Mouse (Mus musculus) midbrain, embryonic 10.5 days (tissue): ENCODE measurements at regions not wholly inside any gene's neighbourhood (a gene's known extent, or its start where the extent isn't known, plus 50 kb on each side); places are given as distances from the start of the nearest gene placed in this dataset.

Experiments used
- DNase-seq: peaks from one replicate; pipeline ENCODE4 v3.0.0-alpha.2; 2017; ENCODE audit warnings: low spot score
- H3K27ac ChIP-seq: fragments of 300-500 bp; sonication (generic); replicated peaks from 2 replicates; pipeline ENCODE4 v1.5.1; 2016; ENCODE audit warnings: mild to moderate bottlenecking
- H3K27me3 ChIP-seq: fragments of 300-500 bp; sonication (generic); 2 replicates; pipeline ENCODE4 v1.6.1; 2016; ENCODE audit warnings: low read depth, mild to moderate bottlenecking; ENCODE audit not compliant: poor library complexity, severe bottlenecking
- H3K36me3 ChIP-seq: fragments of 300-500 bp; sonication (generic); 2 replicates; pipeline ENCODE4 v1.6.1; 2016; ENCODE audit warnings: mild to moderate bottlenecking, moderate library complexity
- H3K4me1 ChIP-seq: fragments of 300-500 bp; sonication (generic); 2 replicates; pipeline ENCODE4 v1.6.1; 2016
- H3K4me3 ChIP-seq: fragments of 300-500 bp; sonication (generic); 2 replicates; pipeline ENCODE4 v1.5.1; 2016; ENCODE audit warnings: mild to moderate bottlenecking, moderate library complexity
- H3K9me3 ChIP-seq: fragments of 300-500 bp; sonication (generic); replicated peaks from 2 replicates; pipeline ENCODE4 v1.6.1; 2016; ENCODE audit warnings: mild to moderate bottlenecking
- WGBS: fragments of 180-500 bp; shearing (Covaris S2); methylation state at CpG from one replicate; pipeline ENCODE4 v1.1.7; 2016; 5-methylcytosine and 5-hydroxymethylcytosine counted together

DNA sequence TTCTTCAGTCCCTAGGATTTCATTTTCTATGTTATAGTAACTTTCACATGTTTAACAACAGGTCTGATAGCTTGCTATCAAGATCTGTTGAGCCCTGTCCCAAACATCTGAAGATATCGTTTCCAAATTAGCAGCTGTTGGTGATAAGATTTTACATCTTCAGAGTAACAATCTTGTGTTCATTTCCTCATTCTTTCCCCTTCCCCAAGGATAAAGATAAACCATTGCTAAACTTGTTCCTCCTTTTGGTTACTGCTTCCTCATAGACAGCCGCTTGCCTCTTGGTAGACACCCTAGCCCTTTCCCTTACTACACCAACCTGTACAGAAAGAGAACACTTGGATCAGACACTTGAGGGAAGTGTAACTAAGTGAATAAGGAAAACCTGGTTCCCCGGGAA lies 58.6 kb downstream of the Kcnrg start:
- Histone ChIP-seq H3K27me3 (no peaks in the 10 kb centered on the region), H3K4me1 (no peaks in the 10 kb centered on the region), H3K36me3 (no peaks in the 10 kb centered on the region), H3K27ac (no peak overlapping the region), H3K9me3 (no peaks in the 10 kb centered on the region), H3K4me3 (no peak overlapping the region)
- WGBS: 84% methylated on average over 3 of the region's 3 CpGs
- no peak for DNase-seq

DNA sequence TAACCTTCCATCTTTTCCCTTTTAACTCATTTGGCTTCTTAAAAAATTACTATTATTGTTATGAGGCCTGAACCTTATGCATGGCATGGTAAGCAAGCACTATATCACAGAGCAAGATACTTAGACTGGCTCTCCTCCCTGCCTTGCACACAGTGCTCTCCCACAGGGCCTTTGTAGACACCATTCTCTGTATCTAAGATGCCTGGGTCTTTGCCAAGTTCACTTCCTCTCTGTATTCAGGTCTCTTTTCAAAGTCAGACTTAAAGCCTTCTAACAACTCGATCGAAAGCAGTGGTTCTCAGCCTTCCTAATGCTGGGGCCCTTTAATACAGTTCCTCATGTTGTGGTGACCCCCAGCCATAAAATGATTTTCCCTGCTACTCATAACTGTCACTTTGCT lies 65.9 kb downstream of the Kcnrg start:
- DNase-seq: no peak
- WGBS: 89% methylated on average over 2 of the region's 2 CpGs
- H3K27me3 ChIP-seq: no peaks in the 10 kb centered on the region
- no peaks in the 10 kb centered on the region for H3K4me1 ChIP-seq
- H3K27ac ChIP-seq: no peak overlapping the region
- peaks cover 5% of the 10 kb centered on the region; the same call in 1 of the 2 replicates for H3K36me3 ChIP-seq
- H3K9me3 ChIP-seq: no peaks in the 10 kb centered on the region
- H3K4me3 ChIP-seq: no peak overlapping the region

DNA sequence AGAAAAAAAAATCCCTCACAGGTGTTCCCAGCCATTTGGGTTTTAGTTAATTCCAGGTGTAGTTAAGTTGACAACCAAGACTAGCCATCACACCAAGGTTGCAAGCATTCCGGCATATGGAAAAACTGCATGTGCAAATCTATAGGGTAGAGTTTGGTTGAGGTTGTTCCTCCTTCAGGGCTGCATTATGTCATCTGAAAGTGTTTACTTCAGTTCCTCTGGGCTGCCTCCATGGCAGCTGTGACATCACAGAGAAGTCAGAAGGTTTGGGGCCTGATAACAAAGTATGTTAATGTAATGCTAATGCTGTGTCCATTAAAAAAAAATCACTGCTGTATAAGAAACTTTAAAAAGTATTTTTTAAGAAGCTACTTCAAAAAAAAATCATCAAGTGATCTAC lies 70.8 kb downstream of the Kcnrg start:
- Histone ChIP-seq H3K36me3 (peaks cover 5% of the 10 kb centered on the region; the same call in 1 of the 2 replicates), H3K4me1 (peaks cover 16% of the 10 kb centered on the region), H3K9me3 (no peaks in the 10 kb centered on the region), H3K27me3 (peaks cover 13% of the 10 kb centered on the region), H3K27ac (no peak overlapping the region), H3K4me3 (no peak overlapping the region)
- WGBS: 96% methylated on average over 1 of the region's 1 CpGs
- DNase-seq: no peak

DNA sequence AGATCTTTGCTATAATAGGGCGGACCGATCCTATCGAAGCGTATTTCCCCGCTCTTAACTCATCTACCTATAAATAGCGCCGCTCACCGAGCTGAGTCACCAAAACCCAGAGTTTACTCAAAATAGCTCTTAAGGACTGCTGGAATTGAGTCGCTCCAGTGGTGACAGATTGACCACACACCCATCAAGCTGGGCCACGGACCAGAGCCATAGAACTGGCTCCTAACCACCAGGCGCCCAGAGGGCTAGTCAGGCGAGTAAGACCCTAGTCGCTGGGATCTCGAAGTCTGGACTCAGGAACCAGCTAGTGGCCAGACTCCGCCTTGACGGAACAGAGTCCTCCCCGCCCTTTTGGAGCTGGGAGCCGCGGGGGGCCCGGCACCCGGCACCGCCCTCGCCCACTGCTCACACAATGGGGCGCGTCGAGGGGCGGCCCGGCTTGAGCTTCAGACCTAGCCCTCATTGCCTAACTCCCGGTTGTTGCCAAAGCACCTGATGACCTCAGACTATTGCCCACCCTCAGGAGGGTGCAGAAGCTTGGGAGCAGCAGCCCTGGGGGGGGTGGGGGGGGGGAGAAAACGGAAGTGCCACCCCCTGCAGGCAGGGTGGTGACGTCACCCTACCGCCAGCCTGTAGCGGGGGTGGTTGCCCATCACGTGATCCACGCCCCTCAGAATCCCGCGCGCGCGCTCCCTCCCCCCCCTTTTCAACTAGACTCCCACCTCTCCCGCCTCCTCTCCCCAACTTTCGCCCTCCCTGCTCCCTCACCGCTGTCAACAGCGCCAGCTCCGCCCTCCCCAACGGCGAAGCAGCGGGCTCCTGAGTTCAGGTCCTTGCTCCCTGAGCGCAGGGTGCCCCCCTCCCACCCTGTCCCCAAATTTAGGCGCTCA lies 73.8 kb downstream of the Kcnrg start:
- DNase-seq: peak; percentile 95
- Histone ChIP-seq H3K4me3 (peak overlapping the region; percentile 88), H3K27me3 (peaks cover 43% of the 10 kb centered on the region), H3K4me1 (peaks cover 43% of the 10 kb centered on the region), H3K27ac (peak overlapping the region; percentile 96), H3K9me3 (no peaks in the 10 kb centered on the region), H3K36me3 (no peaks in the 10 kb centered on the region)
- under 1% methylated on average over 50 of the region's 50 CpGs for WGBS

DNA sequence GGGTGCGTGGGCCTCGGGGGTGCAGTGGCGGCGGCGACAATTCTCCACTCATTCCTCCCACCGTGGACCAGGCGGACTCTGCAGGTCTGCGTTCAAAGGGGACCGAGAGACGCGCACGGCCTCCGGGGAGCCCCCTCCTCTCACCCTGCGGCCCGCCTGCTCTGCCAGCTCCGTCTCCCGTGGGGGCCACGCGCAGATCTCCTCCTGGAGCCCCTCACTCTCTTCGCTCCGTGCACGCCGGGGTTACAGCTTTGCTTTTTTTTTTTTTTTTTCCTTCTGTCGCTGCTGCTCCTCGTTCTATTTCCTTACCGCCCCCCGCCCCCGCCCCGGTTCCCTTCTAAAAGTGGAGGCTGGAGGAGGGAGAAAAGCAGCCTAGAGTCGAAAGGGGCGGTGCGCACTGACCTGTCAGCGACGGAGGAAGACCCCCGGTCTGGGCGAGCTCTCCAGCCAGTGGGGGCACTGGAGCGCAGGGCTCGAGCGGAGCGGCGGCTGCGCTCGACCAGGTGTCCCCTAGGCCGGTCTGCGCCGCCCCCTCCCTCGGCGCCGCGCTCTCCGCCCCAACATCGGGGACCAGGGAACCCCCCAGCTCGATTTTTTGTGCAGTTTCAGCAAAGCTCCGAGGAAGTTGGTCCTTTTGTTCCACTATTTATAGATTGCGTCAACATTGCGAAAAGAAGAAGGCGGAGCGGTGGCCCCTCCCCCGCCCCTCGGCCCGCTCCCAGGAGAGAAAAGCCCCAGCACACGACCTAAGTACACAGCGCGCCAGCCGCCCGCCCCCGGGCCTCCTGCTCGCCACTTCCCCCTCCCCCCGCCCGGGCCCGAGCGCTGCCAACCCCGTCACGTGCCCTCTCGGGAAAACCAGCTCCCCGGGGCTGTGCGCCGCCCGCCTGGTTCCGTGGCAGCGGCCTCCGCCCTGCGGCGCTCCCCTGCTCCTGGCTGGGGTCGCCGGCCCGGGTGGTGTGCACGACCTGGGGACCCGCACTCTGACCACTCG lies 74.7 kb downstream of the Kcnrg start:
- H3K4me1 ChIP-seq: peaks cover 53% of the 10 kb centered on the region
- DNase-seq: peak; percentile 87
- WGBS: under 1% methylated on average over 90 of the region's 90 CpGs
- H3K4me3 ChIP-seq: peak overlapping the region; percentile 88
- no peaks in the 10 kb centered on the region for H3K36me3 ChIP-seq
- no peaks in the 10 kb centered on the region for H3K9me3 ChIP-seq
- peak overlapping the region; percentile 96 for H3K27ac ChIP-seq
- H3K27me3 ChIP-seq: peaks cover 52% of the 10 kb centered on the region

DNA sequence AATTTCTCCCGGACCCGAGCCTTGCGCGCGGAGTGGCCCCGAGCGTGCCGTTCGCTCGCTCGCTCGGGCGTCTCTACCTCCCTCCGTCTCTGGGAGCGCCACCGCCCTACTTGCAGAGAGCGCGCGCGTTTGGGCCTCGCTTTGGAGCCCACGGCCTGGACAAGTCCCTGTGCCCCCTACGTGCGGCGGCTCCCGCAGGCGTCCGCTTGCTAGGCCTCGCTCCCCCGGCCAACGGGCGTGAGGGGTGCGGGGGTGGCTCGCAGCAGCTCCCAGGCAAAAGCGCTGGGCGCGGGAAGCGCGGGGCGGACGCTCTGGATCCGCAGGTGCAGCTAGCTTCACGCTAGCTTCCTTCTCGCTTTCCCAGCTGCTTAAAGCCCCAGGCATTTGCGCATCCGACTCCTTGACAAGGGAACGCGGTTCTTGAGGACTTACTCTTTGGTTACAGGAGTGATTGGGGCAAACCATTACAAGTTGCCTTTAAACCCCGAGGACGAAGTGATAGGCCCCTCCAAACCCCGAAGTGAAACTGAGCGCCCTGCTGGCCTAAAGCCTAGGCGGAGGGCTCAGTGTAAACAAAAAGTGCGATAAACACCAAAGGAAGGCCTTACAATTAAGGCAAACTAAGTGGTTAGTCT lies 75.6 kb downstream of the Kcnrg start:
- Histone ChIP-seq H3K36me3 (no peaks in the 10 kb centered on the region), H3K4me3 (peak overlapping the region; percentile 88), H3K4me1 (peaks cover 59% of the 10 kb centered on the region), H3K27ac (peak overlapping the region; percentile 96), H3K27me3 (peaks cover 60% of the 10 kb centered on the region), H3K9me3 (no peaks in the 10 kb centered on the region)
- under 1% methylated on average over 54 of the region's 54 CpGs for WGBS
- peak; percentile 85 for DNase-seq

DNA sequence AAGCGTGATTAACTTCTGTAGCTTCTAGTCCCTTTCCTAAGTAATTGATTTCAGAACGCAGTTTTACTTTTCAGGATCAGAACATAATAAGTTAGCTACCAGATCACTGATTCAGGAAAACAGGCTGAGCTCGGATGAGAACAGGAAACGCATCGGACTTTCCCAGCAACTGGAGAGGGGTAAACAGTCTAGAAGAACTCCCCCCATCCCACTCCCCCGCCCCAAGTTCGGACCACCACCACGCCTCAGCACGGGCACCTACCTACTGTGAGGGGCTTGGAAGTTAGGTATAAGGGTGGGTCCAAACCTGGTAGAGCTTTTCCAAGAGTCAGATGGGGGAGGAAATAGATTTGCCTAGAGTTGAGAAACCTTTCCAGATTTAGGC lies 76.1 kb downstream of the Kcnrg start:
- Histone ChIP-seq H3K4me1 (peaks cover 59% of the 10 kb centered on the region), H3K36me3 (no peaks in the 10 kb centered on the region), H3K9me3 (no peaks in the 10 kb centered on the region), H3K4me3 (peak overlapping the region; percentile 88), H3K27me3 (peaks cover 65% of the 10 kb centered on the region), H3K27ac (peak overlapping the region; percentile 96)
- DNase-seq: peak; percentile 22
- under 1% methylated on average over 9 of the region's 9 CpGs for WGBS

DNA sequence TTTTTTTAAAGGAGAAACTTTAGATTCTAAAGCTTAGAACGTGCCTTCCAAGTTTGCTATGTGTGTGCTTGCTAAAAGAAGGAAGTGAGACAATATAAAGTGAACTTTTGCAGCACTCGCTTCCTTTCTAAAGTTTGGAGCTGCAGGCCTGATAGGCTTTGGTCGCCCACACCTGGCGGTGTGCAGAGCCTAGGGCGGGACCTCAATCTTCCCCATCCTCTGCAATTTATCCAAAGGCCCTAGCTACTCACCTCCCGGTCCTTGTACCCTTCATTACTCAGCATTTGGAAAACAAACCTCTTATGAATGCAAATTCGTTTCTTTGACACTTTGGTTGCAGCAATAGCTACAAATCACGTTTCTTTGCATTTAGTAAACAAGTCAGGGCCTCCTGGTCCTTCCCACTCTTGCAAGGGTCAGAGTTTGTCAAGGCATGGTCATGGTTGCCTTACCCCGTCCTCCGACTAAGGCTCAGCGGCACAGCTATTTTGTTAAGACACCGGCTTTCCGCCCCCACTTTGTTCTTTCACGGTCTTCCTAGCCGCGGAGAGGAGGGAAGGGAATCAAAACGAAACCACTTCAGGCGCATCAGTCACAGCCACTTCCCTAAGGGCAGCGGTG lies 76.6 kb downstream of the Kcnrg start:
- no peak overlapping the region for H3K27ac ChIP-seq
- no peaks in the 10 kb centered on the region for H3K9me3 ChIP-seq
- no peak for DNase-seq
- H3K36me3 ChIP-seq: no peaks in the 10 kb centered on the region
- H3K27me3 ChIP-seq: peaks cover 71% of the 10 kb centered on the region
- H3K4me3 ChIP-seq: peak overlapping the region; percentile 88
- peaks cover 65% of the 10 kb centered on the region for H3K4me1 ChIP-seq
- under 1% methylated on average over 19 of the region's 19 CpGs for WGBS

DNA sequence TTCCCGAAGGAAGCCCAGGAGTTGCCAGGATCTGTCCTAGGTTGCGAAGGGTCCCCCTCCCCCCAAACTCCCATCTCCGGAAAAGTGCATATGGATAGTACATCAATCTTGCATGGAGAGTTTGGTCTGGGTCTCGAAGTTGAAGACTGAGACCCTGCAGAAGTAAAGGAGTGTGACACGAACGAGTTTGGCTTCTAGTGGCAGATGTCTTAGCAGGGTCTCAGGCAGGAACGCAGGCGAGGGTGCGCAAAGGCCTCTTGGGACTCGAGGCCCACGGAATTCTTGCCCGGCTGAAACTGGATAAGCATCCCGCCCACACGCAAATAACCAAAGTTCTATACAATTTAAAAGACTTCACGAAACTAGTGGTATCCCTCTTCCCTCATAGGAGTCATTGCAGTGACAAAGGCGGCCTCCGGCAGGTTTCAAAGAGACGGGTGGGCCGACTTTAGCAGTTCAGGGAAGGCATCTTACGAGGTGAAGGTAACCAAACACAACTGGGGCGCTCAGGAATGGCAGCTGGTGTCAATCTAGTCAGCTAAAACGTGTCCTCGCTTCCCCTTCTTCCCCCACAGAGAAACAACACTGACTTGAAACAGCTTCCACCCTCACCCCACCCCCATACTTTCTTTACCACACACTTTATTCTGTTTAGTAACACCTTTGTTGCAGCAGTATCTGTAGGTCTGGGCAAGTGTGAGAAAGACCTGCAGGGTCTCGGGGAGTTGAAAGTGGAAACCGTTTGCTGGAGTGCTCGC lies 77.4 kb downstream of the Kcnrg start:
- Histone ChIP-seq H3K4me1 (peaks cover 72% of the 10 kb centered on the region), H3K27me3 (peaks cover 76% of the 10 kb centered on the region)
- 2% methylated on average over 26 of the region's 26 CpGs for WGBS

DNA sequence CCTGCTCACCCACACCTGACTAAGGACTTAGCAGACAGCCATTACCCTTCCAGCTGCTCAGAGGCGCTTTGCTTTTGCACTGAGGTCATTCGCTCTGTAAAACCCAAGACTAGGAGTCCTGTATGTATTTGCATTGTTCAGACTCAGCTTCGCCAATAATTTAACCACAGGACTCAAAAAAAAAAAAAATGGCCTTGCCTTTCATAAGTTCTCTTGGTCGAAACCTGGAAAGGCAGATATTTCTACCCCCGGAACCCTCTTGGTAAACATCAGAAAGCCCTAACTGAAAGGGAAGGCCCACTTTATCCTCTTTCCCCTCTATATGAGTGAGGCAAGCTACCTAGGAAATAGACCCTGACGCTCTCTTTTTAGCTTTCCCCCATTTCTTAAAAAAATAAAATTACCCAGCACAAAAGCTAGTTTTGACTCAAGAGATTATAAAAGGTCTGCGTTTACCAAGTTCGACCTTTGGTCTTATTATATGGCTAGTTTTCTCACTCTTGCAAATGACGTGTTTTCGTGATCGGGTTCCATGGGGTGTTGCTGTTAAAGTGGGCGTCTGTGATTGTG lies 78.1 kb downstream of the Kcnrg start:
- Histone ChIP-seq H3K9me3 (no peaks in the 10 kb centered on the region), H3K4me3 (no peak overlapping the region), H3K27ac (no peak overlapping the region), H3K27me3 (peaks cover 76% of the 10 kb centered on the region), H3K36me3 (no peaks in the 10 kb centered on the region), H3K4me1 (peaks cover 72% of the 10 kb centered on the region)
- WGBS: 2% methylated on average over 12 of the region's 12 CpGs
- no peak for DNase-seq

More for the DNA sequence above, 77.4 kb downstream of the Kcnrg start:
- no peaks in the 10 kb centered on the region for H3K36me3 ChIP-seq
- DNase-seq: peak; percentile 52
- H3K4me3 ChIP-seq: peak overlapping the region; percentile 88
- H3K9me3 ChIP-seq: no peaks in the 10 kb centered on the region
- H3K27ac ChIP-seq: no peak overlapping the region

DNA sequence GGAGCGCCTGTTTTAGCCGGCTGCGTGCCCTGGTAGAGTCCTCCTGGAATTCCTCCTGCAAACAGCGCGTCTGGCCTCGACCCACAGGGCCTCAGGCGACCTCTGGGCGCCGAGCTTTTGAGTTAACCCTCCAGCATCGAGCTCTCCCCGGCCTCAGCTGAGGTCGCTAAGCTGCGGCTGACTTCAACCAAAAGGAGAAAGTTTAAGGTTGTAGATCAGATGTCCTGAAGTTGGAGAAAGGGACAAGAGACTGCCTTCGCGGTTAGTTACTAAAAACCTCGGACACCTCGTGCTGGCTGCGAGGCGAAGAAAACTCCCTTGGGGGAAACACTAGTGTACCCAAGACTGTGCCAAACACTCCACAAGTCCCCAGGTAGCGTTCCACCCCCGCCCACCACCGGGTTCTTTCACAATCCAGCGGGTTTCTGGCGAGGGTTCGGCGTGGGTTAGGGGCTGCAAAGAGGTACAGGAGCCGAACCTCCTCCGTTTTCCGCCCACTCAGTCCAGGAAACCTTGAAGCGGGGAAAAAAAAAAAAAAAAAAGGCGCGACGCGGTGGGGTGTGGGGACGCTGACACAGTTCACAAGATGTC lies 78.9 kb downstream of the Kcnrg start:
- H3K36me3 ChIP-seq: no peaks in the 10 kb centered on the region
- peak; percentile 69 for DNase-seq
- no peaks in the 10 kb centered on the region for H3K9me3 ChIP-seq
- H3K27me3 ChIP-seq: peaks cover 84% of the 10 kb centered on the region
- H3K4me1 ChIP-seq: peaks cover 67% of the 10 kb centered on the region
- peak overlapping the region; percentile 55 for H3K4me3 ChIP-seq
- H3K27ac ChIP-seq: no peak overlapping the region
- WGBS: under 1% methylated on average over 35 of the region's 35 CpGs
